Mouse (Mus musculus) mature B cell (primary cell): ENCODE results near the gene Ext2.

ENCODE experiments used
- in situ Hi-C: fragments of 300-500 bp; cut with MboI; formaldehyde crosslinking; loops from 2 replicates; pipeline ENCODE4 v1.14.3; 2019

Ext2 gene

DNA sequence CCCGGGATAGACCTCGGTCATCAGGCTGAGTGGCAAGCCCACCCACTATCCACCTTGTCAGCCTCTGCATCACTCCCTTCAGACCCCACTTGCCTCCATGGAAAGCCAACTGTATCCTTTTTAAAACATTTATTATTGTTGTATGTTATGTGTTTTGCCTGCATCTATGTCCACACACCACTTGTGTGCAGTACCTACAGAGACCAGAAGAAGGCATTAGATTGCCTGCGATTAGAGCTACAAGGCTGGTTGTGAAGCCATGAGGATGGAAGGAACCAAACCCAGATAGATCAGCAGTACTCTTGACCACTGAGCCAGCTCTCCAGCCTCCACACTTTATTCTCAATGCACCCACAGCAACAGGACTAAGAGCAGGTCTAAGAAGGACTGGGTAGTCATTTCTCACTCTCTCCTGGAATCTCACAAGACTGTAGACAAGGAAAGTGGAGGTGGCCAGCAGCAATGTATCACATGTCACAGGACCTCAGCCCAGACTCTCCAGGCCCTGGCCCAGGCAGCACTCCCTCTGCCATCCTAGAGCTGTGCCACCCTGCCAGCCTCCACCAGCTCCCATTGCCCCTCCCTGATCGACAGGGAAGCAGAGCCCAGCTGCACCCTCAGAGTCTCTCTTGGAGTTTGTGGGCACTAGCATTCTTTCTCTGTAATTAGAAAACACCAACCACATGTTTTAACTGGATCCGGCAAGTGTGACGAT, 15.7 kb downstream of the Ext2 start:
- in situ Hi-C loops = no loop called here

GRCm38 (mm10) chr2:93805523-93805922, 16.8 kb downstream of the Ext2 start:
- in situ Hi-C loops = no loop called here

GRCm38 (mm10) chr2:93805066-93805465, 17.3 kb downstream of the Ext2 start:
- in situ Hi-C loops = no loop called here

DNA sequence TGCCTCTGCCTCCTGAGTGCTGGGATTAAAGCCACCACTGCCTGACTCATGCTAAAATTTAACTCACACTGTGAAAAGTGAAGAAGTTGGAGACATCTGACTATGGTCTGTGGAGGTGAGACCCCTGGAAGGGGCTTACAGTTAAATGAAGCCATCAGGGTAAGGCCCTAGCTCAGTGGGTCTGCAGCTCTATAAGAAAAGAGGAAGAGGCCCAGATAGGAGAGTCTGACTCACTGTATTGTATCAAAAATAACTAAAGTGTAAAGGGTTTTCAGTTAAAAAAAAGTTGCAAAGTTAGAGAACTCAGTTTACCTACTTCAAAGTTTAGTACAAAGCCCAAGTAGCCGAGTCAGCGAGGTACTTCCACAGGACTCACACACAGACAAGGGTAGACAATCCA, 19.4 kb downstream of the Ext2 start:
- in situ Hi-C loops = no loop called here

- in situ Hi-C loops = no loop called here
These were observed 21.3 kb downstream of the Ext2 start for GRCm38 (mm10) chr2:93801097-93801496.

DNA sequence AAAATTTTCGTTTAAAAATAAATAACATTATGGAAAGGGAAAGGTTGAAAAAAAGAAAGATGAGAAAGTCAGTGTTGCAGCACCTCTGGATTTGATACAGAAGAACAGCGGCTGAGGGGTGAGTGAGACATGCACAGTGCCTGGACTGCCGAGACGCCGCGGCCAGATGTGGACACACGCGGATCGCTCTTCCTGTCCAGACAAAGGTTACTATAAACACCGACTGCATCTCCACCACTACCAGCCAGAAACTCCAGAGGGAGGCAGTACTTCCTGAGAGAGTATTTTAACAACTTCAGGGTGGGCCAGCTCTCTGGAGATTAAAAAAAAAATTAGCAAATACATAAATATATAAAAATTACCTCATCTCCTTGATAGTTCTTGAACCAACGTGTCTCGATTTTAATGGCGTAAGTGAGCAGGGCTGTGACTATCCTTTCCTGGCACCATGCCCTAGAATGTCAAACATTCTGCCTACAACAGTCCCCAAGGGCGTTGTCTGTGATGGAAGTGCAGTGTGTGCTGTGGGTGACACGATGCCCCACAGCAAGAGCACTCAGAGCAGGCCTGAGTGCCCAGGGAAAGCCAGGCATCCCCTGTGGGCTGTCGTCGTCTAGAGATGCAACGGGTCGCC, 25.1 kb downstream of the Ext2 start:
- in situ Hi-C loops = no loop called here

- in situ Hi-C loops = no loop called here
These were observed 28.0 kb downstream of the Ext2 start for GRCm38 (mm10) chr2:93794375-93794774.

DNA sequence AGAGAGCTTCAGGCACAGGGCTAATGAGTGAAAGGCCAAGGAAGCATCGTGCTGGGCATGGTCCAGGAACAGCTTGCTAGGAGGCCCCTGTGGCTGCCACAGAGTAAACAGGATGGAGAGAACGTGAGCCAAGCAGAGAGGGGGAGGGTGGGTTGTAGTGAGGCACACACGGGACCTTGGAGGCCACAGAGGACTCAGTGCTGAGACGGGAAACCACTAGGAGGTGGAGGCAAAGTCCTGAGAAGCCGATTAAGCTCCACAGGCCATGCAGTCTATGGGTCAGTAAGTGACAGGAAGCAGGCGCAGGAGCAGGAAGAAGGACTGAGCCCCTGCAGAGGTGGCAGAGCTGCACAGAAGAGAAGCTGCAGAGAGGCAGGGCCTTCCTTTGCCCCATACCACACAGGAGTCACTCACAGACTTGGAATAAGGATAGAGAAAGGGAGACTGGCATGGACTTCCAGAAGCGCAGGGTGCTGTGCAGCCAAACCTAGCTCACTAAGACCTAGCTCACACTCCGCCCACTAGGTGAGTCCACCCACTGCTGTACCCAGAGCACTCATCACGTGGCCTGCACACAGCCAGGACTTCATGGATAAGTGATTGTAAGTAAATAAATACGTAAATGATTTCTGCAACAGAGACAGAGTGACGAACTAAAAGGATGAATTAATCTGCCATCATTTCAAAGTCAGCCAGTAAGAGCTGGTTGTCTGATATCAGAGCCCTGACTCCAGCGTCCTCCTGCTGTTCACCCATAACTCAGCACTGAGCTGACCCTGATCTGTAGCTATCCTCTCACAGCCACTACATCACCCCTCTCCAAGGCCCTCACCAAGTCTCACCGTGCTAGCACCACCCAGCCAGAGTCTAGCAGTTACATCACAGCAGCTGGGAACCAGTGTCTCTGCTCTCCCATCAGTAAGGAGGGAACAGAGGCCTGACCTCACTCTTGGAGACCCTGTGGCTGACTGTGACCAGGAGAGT, 30.6 kb downstream of the Ext2 start:
- in situ Hi-C loops = no loop called here

DNA sequence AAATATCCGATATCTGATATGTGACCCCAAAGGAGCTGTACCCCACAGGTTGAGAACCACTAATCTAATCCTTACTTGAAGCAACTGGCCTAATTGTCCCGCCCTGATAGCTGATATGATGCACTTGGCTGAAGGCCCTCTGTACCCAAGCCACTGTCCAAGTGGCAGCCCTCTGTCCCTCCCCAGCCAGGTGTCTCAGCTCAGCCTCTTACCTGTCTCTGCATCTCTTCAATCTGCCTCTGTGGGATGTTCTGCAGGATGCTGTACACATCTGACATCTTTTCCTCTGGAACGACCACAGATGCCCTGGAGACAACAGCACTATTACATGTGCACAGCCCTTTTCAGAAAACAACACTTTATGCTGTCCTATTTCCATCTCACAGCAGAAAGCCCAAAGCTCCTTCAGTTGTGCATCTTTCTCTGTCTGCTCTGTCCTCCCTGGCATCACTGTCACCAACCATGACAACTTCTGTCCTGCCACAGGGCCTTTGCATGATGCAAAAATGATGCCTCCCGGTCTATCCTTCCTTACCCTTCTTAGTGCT, 31.5 kb downstream of the Ext2 start:
- in situ Hi-C loops = no loop called here

GRCm38 (mm10) chr2:93788557-93788956, 33.8 kb downstream of the Ext2 start:
- in situ Hi-C loops = no loop called here

GRCm38 (mm10) chr2:93786175-93786574, 36.2 kb downstream of the Ext2 start:
- in situ Hi-C loops = no loop called here

DNA sequence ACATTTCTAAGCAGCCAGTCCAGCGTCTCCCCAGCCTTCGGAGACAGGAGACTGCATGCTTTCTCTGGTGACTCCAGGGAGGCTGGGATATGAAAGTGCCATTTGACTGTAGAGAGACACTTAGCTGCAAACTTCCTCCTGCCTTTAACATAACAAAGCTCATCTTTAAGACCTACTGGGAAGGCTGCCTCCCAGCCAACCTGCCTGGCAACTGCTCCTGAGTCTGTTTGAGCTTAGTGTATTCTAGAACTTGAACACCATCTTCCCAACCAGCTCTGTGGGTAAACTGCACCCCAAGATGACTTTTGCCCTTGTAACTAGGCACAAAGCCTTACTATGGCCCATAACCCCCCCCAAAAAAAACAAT, 37.0 kb downstream of the Ext2 start:
- in situ Hi-C loops = no loop called here

GRCm38 (mm10) chr2:93784721-93785431, 37.5 kb downstream of the Ext2 start:
- in situ Hi-C loops = no loop called here

DNA sequence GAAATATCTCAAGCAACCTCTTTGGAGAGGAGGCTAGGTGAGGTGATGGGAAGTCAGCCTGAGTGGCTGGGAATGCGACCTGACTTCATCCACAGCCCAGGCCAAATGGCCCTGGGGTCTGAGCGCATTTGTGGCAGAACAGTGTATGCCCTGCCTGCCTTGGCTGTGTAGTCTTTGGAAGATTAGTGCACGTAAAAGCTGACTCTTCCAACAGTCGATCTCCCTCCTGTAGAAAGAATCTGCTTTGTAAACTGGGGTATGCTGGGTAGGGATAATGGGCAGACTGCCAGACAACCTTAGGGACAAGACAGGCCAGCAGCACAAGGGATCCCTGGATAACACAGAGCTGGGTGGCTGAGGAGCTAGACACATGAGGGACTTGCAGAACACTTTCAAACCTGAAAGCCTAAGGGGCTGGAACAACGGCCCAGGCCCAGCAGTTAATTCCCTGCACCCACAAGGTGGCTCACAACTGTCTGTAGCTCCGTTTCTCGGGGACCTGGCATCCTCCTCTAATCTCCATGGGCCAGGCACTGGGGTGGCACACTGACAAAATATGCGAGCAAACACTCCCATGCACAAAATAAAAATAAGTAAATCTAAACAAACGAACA, 38.3 kb downstream of the Ext2 start:
- in situ Hi-C loops = no loop called here

- in situ Hi-C loops = no loop called here
These were observed 39.7 kb downstream of the Ext2 start for GRCm38 (mm10) chr2:93782682-93783081.

DNA sequence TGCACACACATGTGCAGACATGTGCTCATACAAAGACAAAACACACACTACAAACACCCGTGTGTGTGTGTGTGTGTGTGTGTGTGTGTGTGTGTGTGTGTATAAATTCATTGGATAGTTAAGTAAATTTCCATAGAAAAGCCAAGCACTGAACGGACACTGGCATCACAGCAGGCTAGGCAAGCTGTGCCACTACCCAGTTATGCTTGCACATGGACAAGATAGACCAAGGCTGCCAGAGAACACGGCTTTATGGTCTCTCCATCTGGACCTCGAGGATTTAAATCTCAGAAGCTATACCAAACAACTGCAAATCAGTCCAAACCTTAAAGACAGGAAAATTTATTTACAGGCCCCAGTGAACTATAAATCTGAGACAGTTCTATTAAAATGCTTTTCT, 40.2 kb downstream of the Ext2 start:
- in situ Hi-C loops = no loop called here

DNA sequence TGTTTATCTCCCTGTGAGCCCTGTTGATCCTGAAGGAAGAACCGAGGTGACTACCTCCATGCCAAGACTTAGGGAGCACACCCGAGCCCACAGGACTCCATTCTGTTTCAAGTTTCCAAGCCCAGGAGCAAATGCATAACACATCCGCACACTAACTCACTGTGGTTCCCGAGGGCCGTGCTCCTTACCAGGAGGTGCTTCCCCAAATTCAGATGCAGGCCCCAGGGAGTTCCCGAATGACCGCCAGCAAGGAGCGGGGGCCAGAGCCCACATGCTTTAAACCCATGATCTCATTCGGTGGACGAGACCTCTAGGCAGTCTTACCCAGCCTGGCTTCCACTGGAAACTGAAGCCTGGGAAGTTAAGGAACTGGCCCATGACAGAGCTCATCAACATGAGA, 41.8 kb downstream of the Ext2 start:
- in situ Hi-C loops = no loop called here

DNA sequence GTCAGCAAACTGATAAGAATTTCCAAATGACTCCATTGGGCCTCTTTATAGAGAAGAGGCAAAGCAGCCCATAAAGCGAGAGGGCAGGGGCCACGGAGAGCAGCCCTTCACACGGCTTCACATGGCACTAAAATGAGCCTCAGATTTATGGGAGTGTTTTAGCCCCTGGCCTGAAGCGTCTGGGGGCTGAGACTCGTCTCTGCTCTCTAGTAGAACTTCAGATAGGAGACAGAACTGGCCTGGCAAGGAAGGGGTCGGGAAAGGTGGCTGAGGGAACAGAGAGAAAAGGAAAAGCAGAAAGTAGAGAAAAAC, 42.5 kb downstream of the Ext2 start:
- in situ Hi-C loops = no loop called here

DNA sequence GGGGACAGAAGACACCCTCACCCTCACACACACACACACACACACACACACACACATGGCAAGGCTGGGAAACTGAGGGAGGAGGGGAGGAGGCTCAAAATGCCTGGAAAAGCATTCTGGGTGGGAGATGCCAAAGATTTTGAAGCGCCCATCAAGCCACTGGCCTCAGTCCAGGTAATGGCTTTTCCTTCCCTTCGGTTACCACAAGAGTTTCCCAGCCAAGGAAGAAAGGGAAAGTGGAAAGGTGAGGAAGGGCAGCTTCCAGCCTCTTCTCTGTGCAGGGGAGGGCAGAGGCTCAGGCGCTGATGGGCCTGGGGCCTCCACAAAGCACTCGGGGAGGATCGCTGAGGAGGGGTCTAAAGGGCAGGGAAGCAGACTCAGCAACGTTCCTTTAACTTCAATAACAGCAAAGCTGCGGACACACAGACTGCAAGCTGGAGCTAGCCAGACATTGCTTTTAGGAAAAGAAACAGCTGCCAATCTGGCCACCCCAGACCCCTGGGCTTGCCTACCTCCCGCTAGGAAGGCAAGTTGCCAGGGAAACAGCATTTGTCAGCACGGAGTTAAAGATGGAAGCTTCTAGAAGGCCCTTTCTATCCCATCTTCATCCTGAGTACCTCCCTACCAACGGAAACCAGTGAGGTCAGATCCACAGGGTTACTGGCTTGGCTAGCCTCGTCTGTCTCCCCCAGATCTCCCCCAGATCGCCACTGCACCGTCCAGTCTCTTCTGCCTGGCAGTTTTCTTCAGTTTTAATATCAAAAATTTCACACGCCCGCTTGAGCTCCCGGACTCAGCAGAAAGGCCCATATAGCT, 43.1 kb downstream of the Ext2 start:
- in situ Hi-C loops = no loop called here

GRCm38 (mm10) chr2:93778616-93779015, 43.8 kb downstream of the Ext2 start:
- in situ Hi-C loops = no loop called here

GRCm38 (mm10) chr2:93777056-93777430, 45.3 kb downstream of the Ext2 start:
- in situ Hi-C loops = no loop called here
